Mouse (Mus musculus) heart, embryonic 14.5 days (tissue): Measurements from ENCODE around the gene Cacna1g. TPM values are rescaled to one million over a fixed set of nuclear protein-coding genes. Genes with fewer than 3 reads are reported as not detected.

Source experiments
- ATAC-seq: fragments of 200-750 bp; cut with Nextera tagmentation; 2 replicates; pipeline ENCODE4 v1.8.0; 2017; ENCODE audit warnings: low read depth, moderate TSS enrichment; ENCODE audit not compliant: insufficient number of reproducible peaks, insufficient read depth, low FRiP score
- H3K27ac ChIP-seq, 2 experiments: fragments of 200-500 bp in 1 of 2; fragments of 300-500 bp in 1 of 2; sonication (generic) in 1 of 2; replicated peaks in 1 of 2; 2 replicates each; pipeline ENCODE4 v1.5.1; 2012 to 2014; ENCODE audit warnings: low read depth in 2 of 2, low read length in 2 of 2, control low read depth in 1 of 2, mild to moderate bottlenecking in 1 of 2, mixed read lengths in 1 of 2; ENCODE audit not compliant: control insufficient read depth in 1 of 2, insufficient read depth in 1 of 2
- H3K27me3 ChIP-seq: fragments of 300-500 bp; sonication (generic); 2 replicates; pipeline ENCODE4 v1.6.1; 2014; ENCODE audit warnings: mild to moderate bottlenecking, low read length, control low read depth; ENCODE audit not compliant: control insufficient read depth, insufficient read depth
- H3K36me3 ChIP-seq: fragments of 300-500 bp; sonication (generic); 2 replicates; pipeline ENCODE4 v1.6.1; 2014; ENCODE audit warnings: mild to moderate bottlenecking, control low read depth, low read length, mixed read lengths; ENCODE audit not compliant: control insufficient read depth, insufficient read depth
- H3K4me1 ChIP-seq, 2 experiments: fragments of 200-500 bp in 1 of 2; fragments of 300-500 bp in 1 of 2; sonication (generic) in 1 of 2; 2 replicates each; pipeline ENCODE4 v1.6.1; 2012 to 2014; ENCODE audit warnings: low read length in 2 of 2, control low read depth in 1 of 2, mixed read lengths in 1 of 2; ENCODE audit not compliant: control insufficient read depth in 2 of 2, insufficient read depth in 2 of 2
- H3K4me2 ChIP-seq: fragments of 300-500 bp; sonication (generic); 2 replicates; pipeline ENCODE4 v1.6.1; 2014; ENCODE audit warnings: mild to moderate bottlenecking, low read length
- H3K4me3 ChIP-seq, 2 experiments: fragments of 200-500 bp in 1 of 2; fragments of 300-500 bp in 1 of 2; sonication (generic) in 1 of 2; 2 replicates each; pipeline ENCODE4 v1.5.1; 2012 to 2014; ENCODE audit warnings: low read length in 2 of 2, mild to moderate bottlenecking in 2 of 2, control low read depth in 1 of 2, low read depth in 1 of 2, moderate library complexity in 1 of 2; ENCODE audit not compliant: control insufficient read depth in 1 of 2, insufficient read depth in 1 of 2
- H3K9ac ChIP-seq: fragments of 300-500 bp; sonication (generic); 2 replicates; pipeline ENCODE4 v1.6.1; 2014; ENCODE audit warnings: mild to moderate bottlenecking, low read length
- H3K9me3 ChIP-seq: fragments of 300-500 bp; sonication (generic); 2 replicates; pipeline ENCODE4 v1.6.1; 2016; ENCODE audit warnings: low read length, control low read depth; ENCODE audit not compliant: control insufficient read depth
- WGBS: fragments of 180-500 bp; shearing (Covaris S2); extraction: QIAGEN DNeasy Blood & Tissue Kit; methylation state at CpG from one replicate; pipeline ENCODE4 v1.1.7; 2014; 5-methylcytosine and 5-hydroxymethylcytosine counted together
- polyA plus RNA-seq: library from polyadenylated mRNA; unstranded; fragments of >200 nt; fragmentation: Nextera tagmentation; extraction: Ambion mirVana; gene quantifications from 2 replicates; pipeline ENCODE4 v1.2.1, GENCODE M21; 2014

Cacna1g gene
- polyA plus RNA-seq, 1 experiment from 2014 or later: 7.7 TPM

DNA sequence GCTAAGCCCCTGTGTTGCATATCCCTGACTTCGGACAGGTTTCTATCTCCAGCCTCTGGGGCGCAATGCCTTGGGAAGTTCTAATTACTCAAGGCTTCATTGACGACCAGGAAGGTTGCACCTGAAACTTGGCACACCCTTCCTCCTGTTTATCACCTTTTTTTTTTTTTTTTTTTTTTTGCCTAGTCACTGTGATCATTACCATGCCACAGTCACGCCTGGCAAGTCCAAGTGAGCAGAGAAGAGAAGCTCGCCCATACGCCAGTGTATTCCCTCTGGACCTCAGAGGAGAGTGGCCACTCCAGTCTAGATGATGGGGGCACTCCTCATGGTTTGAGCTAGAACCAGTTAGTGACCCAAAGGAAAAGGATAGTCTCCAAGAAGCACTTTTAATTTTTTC lies 83.2 kb downstream of the Cacna1g start:
- no peak for ATAC-seq
- no peaks in the 10 kb centered on the region for H3K9me3 ChIP-seq

GRCm38 (mm10) chr11:94389724-94390396 lies 84.1 kb downstream of the Cacna1g start:
- Histone ChIP-seq H3K4me1 (peaks cover 18 to 25% of the 10 kb centered on the region in 2 experiments), H3K4me3 (no peak overlapping the region), H3K36me3 (no peaks in the 10 kb centered on the region), H3K27me3 (peaks cover 10% of the 10 kb centered on the region; the same call in 1 of the 2 replicates), H3K9me3 (no peaks in the 10 kb centered on the region), H3K27ac (no peak overlapping the region), H3K4me2 (no peak overlapping the region), H3K9ac (no peak overlapping the region)
- WGBS: 62% methylated on average over 6 of the region's 6 CpGs
- ATAC-seq: no peak

More for the DNA sequence above, 83.2 kb downstream of the Cacna1g start:
- Histone ChIP-seq H3K4me2 (no peak overlapping the region), H3K27ac (no peak overlapping the region), H3K36me3 (no peaks in the 10 kb centered on the region), H3K4me1 (peaks cover 14 to 21% of the 10 kb centered on the region in 2 experiments), H3K27me3 (peaks cover 5% of the 10 kb centered on the region; the same call in 1 of the 2 replicates), H3K4me3 (no peak overlapping the region), H3K9ac (no peak overlapping the region)
- WGBS: 90% methylated on average over 6 of the region's 6 CpGs

DNA sequence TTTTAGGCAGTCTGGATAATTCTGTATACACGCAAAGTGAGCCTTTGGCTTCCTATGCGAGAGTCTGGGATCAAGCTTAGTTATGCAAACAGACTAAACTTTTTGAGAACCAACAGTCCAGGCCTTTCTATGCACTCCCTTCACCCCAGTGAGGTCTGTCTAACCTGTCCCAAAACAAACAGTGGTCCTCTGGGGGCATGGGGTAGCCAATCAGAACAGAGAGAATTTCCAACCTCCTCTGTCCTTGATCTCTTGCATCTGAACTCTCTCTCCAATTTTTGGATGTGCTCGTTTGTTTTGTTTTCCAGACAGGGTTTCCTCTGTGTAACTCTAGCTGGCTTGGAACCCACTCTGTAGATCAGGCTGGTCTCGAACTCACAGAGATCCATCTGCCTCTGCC lies 85.0 kb downstream of the Cacna1g start:
- peaks cover 18 to 19% of the 10 kb centered on the region in 2 experiments for H3K4me1 ChIP-seq
- no peaks in the 10 kb centered on the region for H3K9me3 ChIP-seq
- H3K4me2 ChIP-seq: no peak overlapping the region
- H3K27me3 ChIP-seq: peaks cover 10% of the 10 kb centered on the region; the same call in 1 of the 2 replicates
- no peak overlapping the region for H3K9ac ChIP-seq
- 77% methylated on average over 4 of the region's 4 CpGs for WGBS
- no peak overlapping the region for H3K27ac ChIP-seq
- no peak overlapping the region for H3K4me3 ChIP-seq
- no peaks in the 10 kb centered on the region for H3K36me3 ChIP-seq
- no peak for ATAC-seq

GRCm38 (mm10) chr11:94387756-94388155 lies 86.2 kb downstream of the Cacna1g start:
- Histone ChIP-seq H3K4me1 (peaks cover 17% of the 10 kb centered on the region in 2 experiments), H3K4me2 (no peak overlapping the region), H3K9ac (no peak overlapping the region), H3K9me3 (no peaks in the 10 kb centered on the region), H3K27ac (no peak overlapping the region), H3K36me3 (no peaks in the 10 kb centered on the region), H3K27me3 (peaks cover 10% of the 10 kb centered on the region; the same call in 1 of the 2 replicates), H3K4me3 (no peak overlapping the region)
- 61% methylated on average over 4 of the region's 4 CpGs for WGBS
- ATAC-seq: no peak

- H3K9ac ChIP-seq: no peak overlapping the region; the same call in 1 of the 2 replicates
- WGBS: 13% methylated on average over 12 of the region's 12 CpGs
- H3K4me1 ChIP-seq: peaks cover 10 to 13% of the 10 kb centered on the region in 2 experiments; a peak in 3 of 4 replicates
- no peak for ATAC-seq
- H3K36me3 ChIP-seq: no peaks in the 10 kb centered on the region
- no peak overlapping the region for H3K4me3 ChIP-seq
- peak overlapping the region; percentile 35; the same call in 1 of the 2 replicates for H3K4me2 ChIP-seq
- H3K27me3 ChIP-seq: peaks cover 4% of the 10 kb centered on the region; the same call in 1 of the 2 replicates
- H3K9me3 ChIP-seq: no peaks in the 10 kb centered on the region
- no peak overlapping the region for H3K27ac ChIP-seq
Observed at GRCm38 (mm10) chr11:94385977-94386771, 87.8 kb downstream of the Cacna1g start.

GRCm38 (mm10) chr11:94379736-94380135 lies 94.3 kb downstream of the Cacna1g start:
- H3K27ac ChIP-seq: no peak overlapping the region
- WGBS: 57% methylated on average over 8 of the region's 8 CpGs
- ATAC-seq: no peak
- no peaks in the 10 kb centered on the region for H3K9me3 ChIP-seq
- no peak overlapping the region for H3K4me2 ChIP-seq
- no peaks in the 10 kb centered on the region for H3K4me1 ChIP-seq
- no peak overlapping the region for H3K4me3 ChIP-seq
- no peaks in the 10 kb centered on the region for H3K27me3 ChIP-seq
- H3K9ac ChIP-seq: no peak overlapping the region
- H3K36me3 ChIP-seq: no peaks in the 10 kb centered on the region

GRCm38 (mm10) chr11:94379061-94379460 lies 94.9 kb downstream of the Cacna1g start:
- Histone ChIP-seq H3K27ac (no peak overlapping the region), H3K9ac (no peak overlapping the region), H3K36me3 (no peaks in the 10 kb centered on the region), H3K4me1 (no peaks in the 10 kb centered on the region), H3K27me3 (no peaks in the 10 kb centered on the region; the same call in 1 of the 2 replicates), H3K9me3 (no peaks in the 10 kb centered on the region), H3K4me2 (no peak overlapping the region), H3K4me3 (no peak overlapping the region)
- 52% methylated on average over 2 of the region's 2 CpGs for WGBS
- no peak for ATAC-seq
